Mouse (Mus musculus) ZHBTc4 (cell line): ENCODE data around the gene Coa7.
A peak's percentile ranks its signal among the peaks of the same experiment; 100 is the strongest.
"Not testable (repeated sequence)": the region's sequence is repeated elsewhere in the genome, so short reads cannot be mapped to it uniquely, and the experiment has no call there.

Experiments
- DNase-seq: peaks from one replicate; pipeline ENCODE4 v3.0.0-alpha.2; 2011; ENCODE audit warnings: low read depth, low spot score

The Coa7 gene

DNA sequence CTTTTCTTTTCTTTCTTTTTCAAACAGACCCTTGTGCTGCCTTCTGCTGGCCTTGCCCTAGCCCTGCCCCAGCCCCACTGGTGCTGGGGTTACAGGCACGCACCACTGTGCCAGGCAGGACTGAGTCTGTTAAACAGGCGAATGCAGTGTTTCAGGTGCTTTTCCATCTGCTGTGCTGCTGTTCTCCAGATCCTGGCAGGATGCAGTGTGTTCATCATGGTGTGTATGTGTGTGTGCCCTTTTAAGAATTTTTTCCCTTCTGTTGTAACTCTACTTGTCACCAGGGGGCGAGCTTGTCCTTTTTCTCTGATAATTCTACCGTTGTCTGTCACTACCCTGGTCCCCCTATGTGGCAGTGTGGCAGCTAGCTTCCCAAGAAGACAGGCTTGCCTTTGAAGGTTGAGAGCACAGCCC lies 11.3 kb downstream of the Coa7 start:
- peak; percentile 85 for DNase-seq

DNA sequence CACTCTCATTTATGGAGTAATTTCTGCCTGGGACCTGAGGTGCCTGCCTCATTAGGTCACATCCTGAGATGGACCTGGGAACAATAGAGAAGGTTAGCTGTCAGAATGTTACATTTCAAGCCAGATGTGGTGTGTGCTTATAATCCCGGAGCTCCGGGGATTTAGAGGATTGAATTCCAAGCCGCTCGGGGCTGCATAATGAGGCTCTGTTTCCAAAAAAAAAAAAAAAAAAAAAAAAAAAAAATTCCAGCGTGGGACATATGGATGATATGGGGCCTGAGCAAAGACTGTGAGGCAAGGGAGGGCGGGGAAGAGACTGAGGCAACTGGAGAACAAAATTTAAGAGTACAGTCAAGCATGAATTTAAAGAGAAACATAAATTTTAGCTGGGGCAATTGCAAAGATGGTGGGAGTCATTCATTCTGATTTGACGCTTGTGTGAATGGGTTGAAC lies 16.7 kb downstream of the Coa7 start:
- DNase-seq = no peak

DNA sequence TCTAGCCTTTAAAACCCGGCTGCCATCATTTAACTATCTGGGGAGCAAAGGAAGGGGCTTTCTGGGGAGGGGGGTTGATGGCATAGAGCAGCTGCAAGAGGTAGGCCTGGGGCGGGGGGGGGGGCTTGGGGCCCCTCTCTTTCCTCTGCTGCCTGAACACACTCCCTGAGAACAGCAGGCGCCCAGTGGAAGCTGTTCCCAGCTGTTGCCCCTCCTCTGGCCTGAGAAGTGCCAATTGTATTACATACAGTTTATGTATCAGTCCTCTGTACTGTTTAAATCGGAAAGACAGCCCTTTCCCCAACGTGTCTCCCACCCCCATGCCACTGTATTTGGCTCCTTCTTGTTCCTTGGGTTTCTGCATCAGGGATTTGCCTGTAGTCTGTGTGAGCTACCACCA lies 17.9 kb downstream of the Coa7 start:
- DNase-seq = no peak

DNA sequence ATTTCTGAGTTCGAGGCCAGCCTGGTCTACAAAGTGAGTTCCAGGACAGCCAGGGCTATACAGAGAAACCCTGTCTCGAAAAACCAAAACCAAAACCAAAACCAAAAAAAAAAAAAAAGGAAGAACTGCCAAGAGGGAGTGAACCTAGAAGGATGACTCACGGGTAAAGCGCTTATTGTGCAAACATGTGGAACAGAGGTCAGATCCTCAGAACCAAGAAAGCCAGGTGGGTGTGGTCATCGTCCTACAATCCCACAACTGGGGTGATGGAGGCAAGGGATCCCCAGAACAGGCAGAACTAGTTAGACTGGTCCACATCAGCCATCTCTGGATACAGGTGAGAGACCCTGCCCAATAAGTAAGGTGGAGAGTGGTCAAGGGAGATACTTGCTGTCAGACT lies 19.2 kb downstream of the Coa7 start:
- no peak for DNase-seq

DNA sequence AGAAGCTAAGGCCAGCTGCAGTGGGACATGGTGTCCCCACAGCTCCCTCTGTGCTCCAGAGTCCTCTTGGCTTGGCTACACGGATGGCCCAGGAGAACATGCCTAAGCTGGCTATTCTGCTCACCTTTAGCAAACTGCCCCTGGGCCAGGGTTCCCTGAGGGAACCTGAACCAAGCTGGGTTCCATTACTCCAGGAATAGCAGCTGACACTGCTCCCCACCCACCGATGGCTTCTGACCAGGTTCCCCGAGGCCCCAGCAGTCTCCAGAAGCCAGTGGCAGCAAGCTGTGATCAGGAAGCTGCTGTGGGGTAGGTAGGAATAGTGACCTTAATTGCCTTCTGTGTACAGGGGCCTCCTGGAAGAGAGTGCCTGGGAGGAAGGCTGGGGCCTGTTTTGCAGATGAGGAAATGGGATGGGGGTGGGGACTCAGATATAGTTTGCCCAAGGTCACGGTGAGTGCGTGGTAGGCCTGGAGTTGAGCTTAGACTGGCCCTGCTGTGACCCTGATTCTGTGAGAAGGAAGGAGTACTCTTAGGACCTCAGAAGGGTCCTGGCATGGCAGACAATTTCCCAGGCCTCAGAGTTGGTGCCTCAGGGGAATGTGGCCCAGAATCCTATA lies 20.4 kb downstream of the Coa7 start:
- no peak for DNase-seq

DNA sequence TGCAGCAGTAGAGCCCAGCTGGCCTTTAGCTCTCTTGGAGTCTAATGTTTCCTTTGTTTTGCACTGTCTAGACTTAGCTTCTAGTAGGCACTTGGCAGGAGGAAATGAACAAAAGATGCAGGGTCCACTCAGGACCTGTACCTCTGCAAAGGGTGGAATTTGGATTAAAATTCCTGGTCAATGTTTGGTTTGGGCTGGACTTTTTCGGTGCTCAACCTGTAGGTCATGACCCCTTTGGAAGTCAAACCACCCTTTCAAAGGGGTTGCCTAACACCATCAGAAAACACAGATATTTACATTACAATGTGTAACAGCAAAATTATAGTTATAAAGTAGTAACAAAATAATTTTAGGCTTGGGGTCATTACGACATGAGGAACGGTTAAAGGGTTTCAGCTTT lies 21.1 kb downstream of the Coa7 start:
- DNase-seq = no peak

DNA sequence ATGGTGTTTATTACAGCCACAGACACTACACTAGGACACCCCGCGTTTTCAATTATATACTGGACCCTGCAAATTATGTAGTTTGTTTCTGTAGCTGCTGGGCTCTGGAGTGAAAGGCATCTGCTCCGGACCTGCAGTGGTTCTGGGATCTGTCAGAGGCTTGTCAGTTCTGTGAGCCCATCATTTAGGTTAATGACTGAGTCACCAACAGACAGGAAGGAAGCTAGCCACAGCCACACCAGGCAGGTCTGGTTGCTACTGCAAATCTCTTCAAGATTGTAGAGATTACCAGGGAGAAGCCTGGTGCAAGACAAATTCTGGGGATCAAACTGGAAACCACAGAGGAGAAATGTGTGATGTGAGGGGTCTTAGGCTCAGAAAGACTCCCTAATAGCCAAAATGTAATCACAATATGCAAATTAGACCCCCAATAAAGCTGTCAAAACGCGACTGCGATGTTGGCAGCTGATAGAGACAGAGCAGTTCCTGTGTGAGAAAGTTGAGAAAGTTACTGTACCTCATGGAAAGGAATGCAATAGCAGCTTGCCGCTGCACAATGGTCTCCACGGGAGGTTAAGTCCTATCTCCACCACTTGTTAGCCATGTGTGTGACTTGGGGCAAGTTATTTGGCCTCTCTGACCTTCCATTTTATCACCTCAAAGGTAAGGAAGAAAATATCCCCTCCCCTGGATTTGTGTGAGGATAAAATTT lies 22.1 kb downstream of the Coa7 start:
- DNase-seq = peak; percentile 62

DNA sequence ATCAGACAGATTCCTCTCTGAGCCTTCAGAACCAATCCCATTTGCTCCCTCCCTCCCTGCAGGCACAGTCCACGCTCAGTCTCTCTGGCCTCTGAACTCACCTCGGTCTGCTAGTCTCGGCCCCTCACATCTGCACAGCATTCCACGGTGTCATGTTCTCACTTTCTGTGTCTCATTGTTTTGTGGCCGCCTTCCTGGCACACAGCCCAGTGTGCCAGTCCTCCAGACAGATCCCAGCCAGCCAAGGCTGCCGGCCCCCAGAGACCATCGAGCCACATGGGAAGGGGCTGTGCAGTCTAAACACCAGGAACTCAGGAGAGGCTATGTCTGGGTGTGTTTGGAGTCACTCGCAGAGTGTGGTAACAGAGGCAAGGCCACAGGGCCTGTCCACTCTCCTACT lies 22.9 kb downstream of the Coa7 start:
- DNase-seq = peak; percentile 46

DNA sequence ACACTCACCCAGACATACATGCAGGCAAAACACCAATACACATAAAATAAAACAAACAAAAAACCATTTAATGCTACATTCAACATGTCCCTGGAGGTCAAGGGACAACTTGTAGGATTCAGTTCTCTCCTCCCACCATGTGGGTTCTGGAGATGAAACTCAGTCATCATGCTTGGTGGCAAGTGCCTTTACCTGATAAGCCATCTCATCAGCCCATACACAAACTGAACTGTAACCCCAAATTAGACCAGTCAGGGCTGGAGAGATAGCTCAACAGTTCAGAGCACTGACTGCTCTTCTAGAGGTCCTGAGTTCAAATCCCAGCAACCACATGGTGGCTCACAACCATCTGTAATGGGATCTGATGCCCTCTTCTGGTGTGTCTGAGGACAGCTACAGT lies 25.7 kb downstream of the Coa7 start:
- not testable (repeated sequence) for DNase-seq

DNA sequence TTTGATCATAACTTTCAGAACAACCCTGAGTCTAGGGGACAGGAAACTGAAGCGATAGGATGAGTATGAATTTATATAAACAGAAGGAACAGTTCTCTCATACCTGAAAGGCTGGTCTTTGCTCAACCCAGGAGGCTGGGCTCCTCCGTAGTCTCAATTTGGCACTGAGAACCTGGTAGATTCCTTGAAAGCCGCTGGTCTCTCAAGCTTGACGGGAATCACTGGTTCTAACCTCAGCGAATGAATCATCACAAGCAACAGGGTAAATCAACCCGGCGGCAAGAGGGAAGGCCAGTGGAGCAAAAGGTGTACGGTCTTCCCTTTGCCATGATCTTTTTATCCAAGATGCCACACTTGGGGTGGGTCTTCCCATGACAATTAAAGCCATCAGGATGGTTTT lies 29.5 kb downstream of the Coa7 start:
- DNase-seq = no peak

DNA sequence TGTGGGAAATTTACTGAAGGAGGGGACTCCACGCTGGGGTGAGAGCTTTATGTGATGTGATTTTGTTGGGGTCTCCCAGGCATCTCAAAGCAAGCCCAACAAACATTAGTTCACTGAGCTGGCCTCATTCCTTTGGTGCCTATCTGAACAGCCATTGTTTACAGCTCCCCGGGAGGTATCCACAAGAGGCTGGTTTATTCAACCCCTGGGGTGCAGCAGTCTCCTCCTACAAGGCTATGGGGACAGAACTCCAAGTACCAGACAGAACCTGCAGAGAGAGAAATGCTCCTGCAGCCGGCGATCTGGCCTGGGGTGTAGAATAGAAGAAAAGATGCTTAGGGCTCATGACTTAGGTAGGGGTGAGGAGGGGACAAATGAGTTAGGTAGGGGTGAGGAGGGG lies 30.6 kb downstream of the Coa7 start:
- peak; percentile 69 for DNase-seq

DNA sequence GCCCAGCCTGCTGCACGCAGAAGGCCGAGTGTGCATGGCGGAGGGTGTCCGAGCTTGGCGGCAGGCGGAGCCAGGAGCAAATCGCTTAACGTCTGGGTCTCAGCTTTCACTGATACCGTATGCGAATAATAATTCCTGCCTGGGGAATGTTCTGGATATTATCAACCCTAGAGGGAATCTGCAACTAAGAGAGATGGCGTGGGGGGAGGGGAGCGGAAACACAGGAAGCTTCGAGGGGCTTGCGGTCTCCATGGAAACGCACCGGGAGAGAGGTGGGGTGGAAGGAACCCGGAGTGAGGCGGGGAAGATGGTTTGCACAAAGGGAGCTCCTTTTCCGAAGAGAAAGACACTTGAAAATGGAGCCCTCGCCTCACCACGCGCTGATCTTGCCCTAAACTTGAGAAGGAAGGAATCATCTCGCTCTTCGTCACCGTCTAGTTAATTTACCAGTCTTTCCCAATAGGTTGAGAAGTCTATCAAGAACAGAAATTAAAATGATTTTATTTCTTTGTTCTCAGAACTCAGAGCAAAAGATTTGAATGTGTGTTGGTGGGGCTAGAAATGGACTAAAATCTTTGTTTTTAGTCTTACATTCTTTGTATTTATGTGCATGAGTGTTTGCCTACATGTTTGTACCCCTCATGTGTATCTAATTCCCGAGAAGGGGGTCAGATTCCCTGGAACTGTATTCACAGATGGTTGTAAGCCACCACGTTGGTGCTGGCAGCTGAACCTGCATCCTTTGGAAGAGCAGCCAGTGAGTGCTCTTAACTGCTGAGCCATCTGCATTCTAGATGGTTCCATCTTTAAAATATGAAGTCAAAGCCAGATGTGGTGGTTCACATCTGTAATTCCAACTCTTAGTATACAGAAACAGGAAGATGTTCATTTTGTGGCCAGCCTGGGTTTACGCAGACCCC lies 32.5 kb downstream of the Coa7 start:
- DNase-seq = peak; percentile 74

DNA sequence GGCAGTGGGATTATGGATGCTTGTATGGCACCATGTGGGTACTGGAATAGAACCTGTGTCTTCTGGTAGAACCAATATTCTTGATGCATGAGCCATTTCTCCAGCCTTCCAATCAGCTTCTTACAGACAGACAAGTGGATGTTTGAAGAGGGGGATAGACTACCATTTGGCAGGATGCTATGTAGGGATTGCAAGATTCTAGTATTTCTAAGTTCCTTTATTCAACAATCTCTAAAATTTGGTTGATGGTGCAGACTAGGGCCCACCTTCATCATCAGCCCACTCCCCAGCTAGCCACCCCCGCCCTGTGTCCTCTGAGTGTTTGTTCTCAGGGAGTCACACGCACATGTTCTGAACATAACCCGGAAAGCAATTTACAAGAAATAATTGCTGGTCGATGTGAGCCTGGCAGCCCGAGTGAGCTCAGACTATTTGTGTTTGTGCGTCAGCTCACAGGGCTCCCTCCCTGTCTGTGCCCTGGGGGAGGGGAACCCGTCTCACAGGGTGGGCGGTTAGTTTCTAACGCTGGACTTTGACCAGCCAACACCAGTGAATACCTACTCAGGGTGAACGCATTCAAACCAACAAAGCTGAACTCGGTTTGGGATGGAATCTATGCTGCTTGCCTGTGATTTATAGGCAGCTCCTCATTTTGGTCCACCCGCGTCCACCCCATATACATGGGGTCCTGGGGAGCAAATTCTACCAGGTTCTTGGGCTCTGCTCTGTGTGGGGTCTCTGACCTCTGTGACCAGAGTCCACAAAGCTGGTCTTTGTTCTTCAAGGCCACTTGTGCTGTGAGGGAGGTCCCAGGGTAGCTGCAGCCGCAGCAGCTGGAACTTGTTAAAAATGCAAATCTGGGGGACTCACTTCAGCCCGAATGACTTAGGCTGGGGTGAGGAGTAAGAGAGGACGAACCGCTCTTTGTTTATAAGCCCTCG lies 34.7 kb downstream of the Coa7 start:
- peak; percentile 47 for DNase-seq

DNA sequence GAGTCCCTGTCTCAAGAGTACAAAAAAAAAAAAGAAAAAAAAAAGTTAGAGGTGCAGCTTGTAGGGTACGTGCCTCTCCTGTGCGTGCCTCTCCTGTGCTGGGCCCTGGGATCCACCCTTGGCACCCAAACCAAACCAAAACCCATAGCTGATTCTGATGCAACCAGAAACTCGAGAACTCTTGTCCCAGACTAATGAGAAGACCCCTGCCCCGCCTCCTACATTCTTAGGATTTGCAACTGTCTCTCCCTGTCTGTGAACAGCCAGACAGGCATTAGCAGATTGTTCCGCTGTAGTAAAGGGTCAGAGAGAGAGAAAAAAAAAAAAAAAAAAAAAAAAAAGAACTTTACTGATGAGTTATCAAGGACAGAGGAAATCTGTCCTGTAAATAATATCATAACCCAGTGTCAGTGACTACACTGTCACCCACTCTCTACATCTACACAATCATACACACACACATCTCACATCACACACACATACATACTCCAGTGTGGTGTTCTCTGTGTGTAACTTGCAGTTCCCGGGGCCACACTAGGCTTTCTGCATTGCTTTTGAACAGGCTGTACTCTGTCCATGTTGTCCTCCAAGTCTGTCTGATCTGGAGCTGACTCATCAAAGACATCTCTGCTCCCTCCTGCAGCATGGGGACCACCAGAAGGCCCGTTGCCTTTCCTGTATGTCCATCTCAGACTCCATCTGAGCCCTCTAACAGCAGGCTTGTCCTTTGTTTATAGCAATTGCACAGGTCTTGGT lies 35.6 kb downstream of the Coa7 start:
- peak; percentile 66 for DNase-seq

DNA sequence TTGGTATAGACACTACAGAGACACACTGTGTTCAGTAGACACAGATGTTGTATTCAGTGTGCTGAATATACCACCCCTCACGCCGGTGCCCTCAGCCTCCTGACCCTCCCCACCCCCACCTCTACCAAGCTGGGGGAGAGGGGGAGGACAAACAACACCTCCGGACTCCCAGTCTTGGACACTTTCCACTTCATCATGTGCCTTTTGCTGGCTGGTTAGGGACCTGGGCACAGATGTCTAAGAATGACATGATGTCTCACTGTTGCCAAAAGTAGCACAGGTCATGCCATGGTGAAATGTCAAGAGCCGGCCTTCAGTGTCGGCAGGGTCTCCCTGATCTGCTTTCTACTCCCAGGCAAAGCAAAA lies 36.2 kb downstream of the Coa7 start:
- no peak for DNase-seq

DNA sequence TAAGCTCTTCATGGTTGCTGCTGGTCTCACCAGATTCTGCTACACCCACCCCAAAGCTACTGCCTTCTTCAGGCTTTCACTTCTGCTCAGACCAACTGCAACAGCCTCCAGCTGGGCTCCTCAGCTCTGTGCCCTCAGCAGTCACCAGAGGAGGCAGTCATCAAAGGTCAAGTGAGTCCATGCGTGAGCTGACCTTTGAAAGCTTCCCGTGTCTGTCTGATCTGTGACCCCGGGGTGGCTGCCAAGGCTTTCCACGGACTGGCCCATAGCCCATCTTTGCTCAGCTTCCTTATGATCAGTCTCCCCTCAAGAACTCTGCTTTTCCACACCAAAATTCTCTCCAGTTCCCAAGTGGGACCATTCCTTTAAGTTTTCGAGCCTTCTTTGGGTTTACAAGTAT lies 41.3 kb downstream of the Coa7 start:
- DNase-seq = no peak

DNA sequence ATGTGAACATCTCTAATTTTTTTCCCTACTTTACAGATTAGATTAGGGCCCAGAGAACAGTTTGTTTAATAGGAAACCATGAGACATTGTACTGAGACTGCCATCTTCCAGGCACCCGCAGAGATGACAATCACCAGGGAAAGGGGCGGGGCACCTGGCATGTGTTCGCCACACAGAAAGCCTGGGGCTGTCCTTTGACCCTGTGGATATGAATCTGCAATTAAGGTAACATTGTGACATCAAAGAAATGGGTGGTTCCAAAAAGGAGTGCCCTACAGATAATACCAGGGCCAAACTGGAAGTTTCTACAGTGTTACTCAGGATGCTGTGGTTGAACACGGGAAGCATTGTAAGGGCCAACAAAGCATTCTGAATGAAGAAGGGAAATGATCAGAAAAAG lies 42.5 kb downstream of the Coa7 start:
- DNase-seq = peak; percentile 69

DNA sequence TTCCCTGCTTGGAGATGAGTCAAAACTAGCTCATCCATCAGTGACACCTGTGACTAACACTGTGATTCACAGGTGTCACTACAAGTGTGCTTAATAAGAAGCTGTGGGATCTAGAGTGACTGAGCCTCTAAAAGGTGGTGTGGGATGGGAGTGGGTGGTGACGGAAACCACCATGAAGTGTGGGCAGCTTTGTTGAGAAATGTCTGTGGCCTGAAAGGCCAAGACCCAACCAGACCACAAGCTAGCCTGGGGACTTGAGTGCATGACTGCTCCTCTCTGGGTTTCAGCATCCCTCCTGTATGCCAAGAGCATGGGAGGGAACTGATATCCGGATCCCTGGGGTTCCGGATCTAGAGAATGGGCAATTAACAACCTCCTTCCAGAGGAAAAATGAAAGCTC lies 43.5 kb downstream of the Coa7 start:
- DNase-seq = no peak

DNA sequence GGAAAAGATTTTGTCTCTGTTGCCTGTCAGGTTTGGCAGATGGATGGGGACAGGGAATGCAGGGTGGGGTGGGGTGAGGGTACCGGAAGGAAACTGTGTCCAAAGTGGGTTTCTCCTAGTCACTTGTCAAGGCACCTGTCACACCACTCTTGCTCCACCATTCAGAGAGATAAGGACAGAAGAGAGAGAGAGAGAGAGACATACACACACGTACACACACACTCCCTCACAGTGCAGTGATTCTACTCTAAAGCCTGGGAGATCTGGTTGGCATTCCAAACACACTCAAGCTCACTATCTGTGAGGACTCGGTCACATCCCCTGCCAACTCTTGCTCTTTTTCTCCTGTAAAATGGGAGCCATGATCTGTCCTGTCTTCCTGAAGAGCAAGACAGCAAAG lies 44.2 kb downstream of the Coa7 start:
- no peak for DNase-seq

DNA sequence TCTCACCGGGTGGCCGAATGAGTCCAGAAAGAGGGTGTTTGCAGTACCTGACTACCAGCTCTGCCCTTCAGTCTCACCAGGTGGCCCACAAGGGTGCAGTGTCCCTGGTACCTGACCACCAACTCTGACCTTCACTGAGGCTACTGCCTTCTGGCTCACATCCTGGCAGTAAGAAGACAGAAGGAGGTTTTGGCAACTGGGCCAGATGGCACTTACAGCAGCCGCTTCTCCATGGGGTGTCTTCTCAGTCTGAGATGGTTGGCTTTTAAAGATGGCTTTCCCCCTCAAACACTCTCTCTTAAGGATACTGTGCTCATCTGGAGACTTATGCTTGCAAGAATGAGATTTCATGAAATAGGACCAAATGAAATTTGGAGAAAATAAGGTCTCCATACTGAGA lies 51.5 kb downstream of the Coa7 start:
- no peak for DNase-seq

DNA sequence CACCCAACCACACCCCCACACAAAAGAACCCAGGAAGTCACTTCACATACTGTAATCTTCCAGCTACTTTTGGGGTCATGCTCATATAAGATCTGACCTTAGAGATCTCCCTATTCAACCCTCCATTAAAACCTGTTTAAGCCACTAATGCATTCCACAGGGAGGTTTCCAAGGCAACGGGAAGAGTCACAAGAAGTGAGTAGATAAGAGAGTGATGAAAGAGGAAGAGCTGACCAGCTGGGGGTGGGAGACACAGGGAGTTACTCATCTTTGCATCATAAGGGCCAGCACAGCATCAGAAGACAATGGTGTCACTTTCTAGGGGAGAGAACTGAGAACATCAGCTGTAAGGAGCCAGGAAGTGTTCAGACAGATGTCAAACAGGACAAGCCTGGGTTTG lies 52.2 kb downstream of the Coa7 start:
- DNase-seq = peak; percentile 87
